Mouse (Mus musculus) midbrain, embryonic 15.5 days (tissue): Measurements from ENCODE around the gene Tdrkh. TPM values are rescaled to one million over a fixed set of nuclear protein-coding genes. Genes with fewer than 3 reads are reported as not detected.

Experiments used
- ATAC-seq: fragments of 200-750 bp; cut with Nextera tagmentation; replicated peaks from 2 replicates; pipeline ENCODE4 v1.8.0; 2017; ENCODE audit warnings: moderate TSS enrichment
- H3K27ac ChIP-seq: fragments of 300-500 bp; sonication (generic); 2 replicates; pipeline ENCODE4 v1.5.1; 2015; ENCODE audit warnings: mild to moderate bottlenecking, inconsistent platforms
- H3K27me3 ChIP-seq: fragments of 300-500 bp; sonication (generic); replicated peaks from 2 replicates; pipeline ENCODE4 v1.6.1; 2015; ENCODE audit warnings: inconsistent platforms
- H3K36me3 ChIP-seq: fragments of 300-500 bp; sonication (generic); replicated peaks from 2 replicates; pipeline ENCODE4 v1.6.1; 2015; ENCODE audit warnings: inconsistent platforms
- H3K4me1 ChIP-seq: fragments of 300-500 bp; sonication (generic); 2 replicates; pipeline ENCODE4 v1.6.1; 2015; ENCODE audit warnings: inconsistent platforms
- H3K4me2 ChIP-seq: fragments of 300-500 bp; sonication (generic); 2 replicates; pipeline ENCODE4 v1.6.1; 2015; ENCODE audit warnings: inconsistent platforms, mild to moderate bottlenecking, moderate library complexity
- H3K4me3 ChIP-seq: fragments of 300-500 bp; sonication (generic); 2 replicates; pipeline ENCODE4 v1.5.1; 2015; ENCODE audit warnings: mild to moderate bottlenecking, inconsistent platforms
- H3K9ac ChIP-seq: fragments of 300-500 bp; sonication (generic); 2 replicates; pipeline ENCODE4 v1.6.1; 2015; ENCODE audit warnings: mild to moderate bottlenecking, inconsistent platforms
- H3K9me3 ChIP-seq: fragments of 300-500 bp; sonication (generic); 2 replicates; pipeline ENCODE4 v1.6.1; 2016; ENCODE audit warnings: inconsistent platforms
- WGBS: fragments of 180-500 bp; shearing (Covaris S2); methylation state at CpG from one replicate; pipeline ENCODE4 v1.1.7; 2015; ENCODE audit warnings: mixed read lengths; 5-methylcytosine and 5-hydroxymethylcytosine counted together
- polyA plus RNA-seq: library from polyadenylated mRNA; unstranded; fragments of >200 nt; fragmentation: Nextera tagmentation; extraction: Ambion mirVana; gene quantifications from 2 replicates; pipeline ENCODE4 v1.2.1, GENCODE M21; 2015

Gene Tdrkh
- polyA plus RNA-seq, 1 experiment from 2014 or later: 53.2 TPM

DNA sequence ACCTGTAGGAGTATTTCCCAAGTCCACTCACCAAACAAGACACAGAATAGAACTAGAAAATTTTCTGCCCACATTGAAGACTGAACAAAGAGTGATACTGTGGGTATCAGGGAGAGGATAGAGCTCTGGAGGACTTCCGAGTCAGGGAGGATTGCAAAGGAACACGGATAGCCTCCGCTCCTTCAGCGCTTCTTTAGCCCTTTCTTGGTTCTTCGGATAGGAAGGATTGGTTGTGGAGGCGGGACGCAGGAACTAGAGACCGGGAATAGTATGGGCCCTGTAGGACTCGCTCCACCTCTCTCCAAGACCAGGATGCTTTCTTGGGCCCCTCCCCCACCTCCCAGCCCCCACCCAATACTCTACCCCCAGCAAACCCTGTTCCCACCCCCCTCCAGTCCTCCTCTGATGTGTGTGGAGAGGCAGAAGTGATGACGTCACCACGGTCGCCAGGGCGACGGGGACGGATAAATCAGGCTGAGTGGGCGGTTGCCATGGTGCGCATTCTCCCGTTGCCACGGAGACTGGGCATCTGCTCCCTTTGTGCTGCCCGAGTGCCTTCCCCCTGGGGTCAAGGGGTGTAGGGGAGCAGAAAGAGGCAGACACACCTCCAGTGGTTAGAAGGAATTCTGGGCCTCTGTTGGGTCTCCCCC, 70.8 kb downstream of the Tdrkh start:
- H3K4me1 ChIP-seq: peaks cover 80% of the 10 kb centered on the region
- peak; percentile 92 for ATAC-seq
- no peaks in the 10 kb centered on the region for H3K27me3 ChIP-seq
- H3K9ac ChIP-seq: peak overlapping the region; percentile 19
- no peaks in the 10 kb centered on the region for H3K9me3 ChIP-seq
- peak overlapping the region; percentile 89 for H3K27ac ChIP-seq
- H3K36me3 ChIP-seq: peaks cover 19% of the 10 kb centered on the region
- peak overlapping the region; percentile 52 for H3K4me2 ChIP-seq
- WGBS: 6% methylated on average over 20 of the region's 20 CpGs
- peak overlapping the region; percentile 25 for H3K4me3 ChIP-seq

Other genes starting within 250 kb of the Tdrkh start
- gene Gm10696, start 235.1 kb upstream of the Tdrkh start, polyA plus RNA-seq: not detected in 2 replicates
- not detected in 2 replicates for gene Gm5286, start 216.6 kb upstream of the Tdrkh start, polyA plus RNA-seq
- not detected in 2 replicates for gene Gm4778, start 149.2 kb upstream of the Tdrkh start, polyA plus RNA-seq
- gene Them4, start 103.2 kb upstream of the Tdrkh start, polyA plus RNA-seq: 53.1 and 56.9 TPM in 2 replicates
- not detected in 2 replicates for gene Them5, start 71.2 kb upstream of the Tdrkh start, polyA plus RNA-seq
- 2.8 and 3.2 TPM in 2 replicates for gene C2cd4d, start 50.8 kb upstream of the Tdrkh start, polyA plus RNA-seq
- 0.23 and 0.39 TPM in 2 replicates for gene Rorc, start 40.5 kb upstream of the Tdrkh start, polyA plus RNA-seq
- gene Lingo4, start 14.8 kb upstream of the Tdrkh start, polyA plus RNA-seq: 1.6 TPM in 2 replicates
- 56.7 and 57.8 TPM in 2 replicates for gene Mrpl9, start 30.0 kb downstream of the Tdrkh start, polyA plus RNA-seq
- 1.6 and 1.8 TPM in 2 replicates for gene Oaz3, start 30.6 kb downstream of the Tdrkh start, polyA plus RNA-seq
- gene Celf3, start 65.0 kb downstream of the Tdrkh start, polyA plus RNA-seq: 320 and 350 TPM in 2 replicates
- gene Riiad1, start 67.1 kb downstream of the Tdrkh start, polyA plus RNA-seq: 20.1 and 21.3 TPM in 2 replicates
- 86.4 and 94.7 TPM in 2 replicates for gene Snx27, start 169.4 kb downstream of the Tdrkh start, polyA plus RNA-seq
- not detected in 2 replicates for gene Gm10972, start 229.8 kb downstream of the Tdrkh start, polyA plus RNA-seq
- 4.9 and 5.8 TPM in 2 replicates for gene Tuft1, start 245.6 kb downstream of the Tdrkh start, polyA plus RNA-seq